Mouse (Mus musculus) heart, postnatal 14 days (tissue): ENCODE data around the gene Csde1. TPM values are rescaled to one million over a fixed set of nuclear protein-coding genes. Genes with fewer than 3 reads are reported as not detected.

ENCODE experiments used
- DNase-seq, 2 experiments: peaks; one replicate each; pipeline ENCODE4 v3.0.0; 2021 to 2022
- intact Hi-C: fragments of 180-260 bp; cut with DNase I; formaldehyde crosslinking; loops from one replicate; pipeline ENCODE4 v1.15.1; 2025
- total RNA-seq, 2 experiments: library from RNA; stranded (reverse); gene quantifications; 2 replicates each; pipeline ENCODE4 v1.2.3; 2021

Gene Csde1
- total RNA-seq, 2 experiments from 2014 or later, result 413 to 418 TPM

DNA sequence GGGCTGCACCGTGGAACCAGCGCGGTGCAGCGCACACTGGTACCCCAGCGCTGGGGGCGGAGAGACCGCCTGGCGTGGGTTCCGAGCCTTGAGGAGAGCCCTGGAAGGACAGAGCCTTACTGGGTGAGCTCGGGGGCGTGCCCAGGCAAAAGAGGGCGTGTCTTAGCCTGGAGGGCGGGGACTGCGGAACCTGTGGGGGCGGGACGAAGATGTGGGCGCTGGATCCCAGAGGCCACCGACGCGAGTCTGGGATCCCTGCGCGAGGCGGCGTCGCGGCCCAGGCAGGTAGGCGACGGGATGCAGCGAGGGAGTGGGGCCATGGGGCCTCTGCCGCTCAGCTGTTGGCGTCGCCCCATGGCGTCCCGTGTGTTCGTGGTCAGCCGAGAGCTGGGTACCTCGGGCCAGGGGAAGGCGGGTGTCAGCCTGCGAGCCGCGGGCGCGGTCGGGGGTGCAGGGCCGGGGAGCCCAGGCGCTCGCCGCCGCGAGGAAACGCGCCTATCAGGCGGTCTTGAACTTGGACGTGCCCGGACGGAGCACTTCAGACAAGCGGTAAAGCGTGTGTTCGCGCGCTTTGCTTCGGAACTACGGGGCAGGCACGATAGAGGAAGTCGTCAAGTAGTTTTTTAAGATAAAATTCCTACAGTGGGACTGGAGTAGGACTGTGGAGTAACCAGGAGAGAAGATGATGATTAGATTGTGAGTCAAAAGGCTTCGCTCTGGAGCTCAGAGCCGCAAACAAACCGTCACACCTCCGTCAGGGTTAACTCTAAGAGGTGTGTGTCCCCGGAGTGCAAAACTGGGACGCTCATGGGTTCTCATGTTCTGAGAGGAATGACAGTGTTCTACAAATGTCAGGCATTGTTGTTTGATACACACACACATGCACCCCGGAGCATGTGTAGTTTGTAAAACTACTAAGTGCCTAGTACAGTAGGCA is 82.5 kb downstream of the Csde1 start, which contains the start of gene Dennd2c:
Gene Dennd2c, plus strand, starts transcription at position 151 of the 937 bp plus-strand sequence.
- intact Hi-C loops, result loop anchor here (2.0 kb wide), 2 partner anchors 44 to 68 kb away; partner anchors contain the start of gene Bcas2
- DNase-seq, result peak; percentile 93 to 97

Other genes starting within 250 kb of the Csde1 start
- gene Tshb, start 237.7 kb upstream of the Csde1 start, total RNA-seq, result not detected
- not detected for gene Sycp1, start 84.3 kb upstream of the Csde1 start, total RNA-seq
- under 1 TPM in 1 of 2 experiments, not detected in 1; 0.15 TPM for gene Nr1h5, start 56.3 kb upstream of the Csde1 start, total RNA-seq
- 10 to 100 TPM; 87.8 to 90.9 TPM for gene Sike1, start 24.7 kb upstream of the Csde1 start, total RNA-seq
- gene Nras, start 37.9 kb downstream of the Csde1 start, total RNA-seq, result 10 to 100 TPM; 67.0 to 87.2 TPM
- gene Ampd1, start 53.6 kb downstream of the Csde1 start, total RNA-seq, result not detected
- gene Dennd2c, start 82.2 kb downstream of the Csde1 start, total RNA-seq, result 1 to 10 TPM; 2.9 to 3.4 TPM
- 10 to 100 TPM; 47.7 to 48.0 TPM for gene Bcas2, start 151.2 kb downstream of the Csde1 start, total RNA-seq